Mouse (Mus musculus) small intestine, adult 2 months (tissue): ENCODE measurements around the gene Nkpd1.

Source experiments
- CTCF ChIP-seq: fragments of 200-500 bp; IDR thresholded peaks from 2 replicates; pipeline ENCODE4 v1.5.1; 2012; ENCODE audit warnings: low read depth, mild to moderate bottlenecking, control low read depth, inconsistent platforms, low read length, moderate library complexity, mixed read lengths; ENCODE audit not compliant: insufficient replicate concordance, insufficient read length; ENCODE audit errors: extremely low read depth
- POLR2A ChIP-seq: fragments of 200-500 bp; IDR thresholded peaks from 2 replicates; pipeline ENCODE4 v1.6.1; 2012; ENCODE audit warnings: low read depth, mild to moderate bottlenecking, control low read depth, inconsistent platforms, low read length, moderate library complexity

- no peak for TF ChIP-seq CTCF
- no peak for TF ChIP-seq POLR2A
Measured at GRCm38 (mm10) chr7:19508924-19509568, 8.6 kb upstream of the Nkpd1 start.
